24 mouse cellular contexts compared by ENCODE assay signal in the genomic region with DNA sequence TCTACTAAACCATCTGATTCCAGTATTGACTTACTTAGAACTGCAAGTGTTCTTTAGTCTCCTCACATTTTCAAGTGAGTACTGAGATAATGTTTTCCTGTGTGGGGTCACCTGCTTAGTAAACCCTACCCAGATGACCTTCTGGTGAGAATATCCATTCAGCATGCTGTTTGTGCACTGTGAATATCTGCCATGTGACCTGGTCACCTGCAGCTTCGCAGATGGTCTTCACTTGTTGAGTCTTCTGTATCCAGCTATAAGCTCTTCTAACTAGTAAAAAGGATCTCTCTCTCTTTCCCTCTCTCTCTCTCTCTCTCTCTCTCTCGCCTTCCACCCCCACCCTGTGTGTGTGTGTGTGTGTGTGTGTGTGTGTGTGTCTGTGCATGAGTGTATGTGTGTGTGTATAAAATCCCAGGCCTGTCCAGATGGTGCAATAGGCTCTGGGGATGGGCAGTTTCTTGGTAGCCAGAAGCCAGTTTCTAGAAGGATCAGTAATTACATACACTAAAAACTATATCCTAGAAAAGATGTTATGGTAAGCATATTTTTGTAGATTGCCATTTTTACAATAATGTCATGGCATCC.
"Had no signal": no experiment of that assay in that cellular context is flagged by ENCODE, and none has a peak within 500 bp of the region (broad histone marks: within the 10 kb centered on the region; RNA-seq: fewer than 3 reads in every experiment).

No protein-coding gene starts in this region.

- H3K9me3 ChIP-seq: limb, embryonic 10.5 days; limb, embryonic 13.5 days; liver, embryonic 12.5 days; liver, embryonic 15.5 days; lung, embryonic 15.5 days; megakaryocyte, embryonic 14.5 days; midbrain, embryonic 10.5 days; midbrain, embryonic 13.5 days; neural tube, embryonic 13.5 days; stomach, embryonic 15.5 days had no signal

- H3K4me1 ChIP-seq: midbrain, embryonic 13.5 days had no signal

- H3K27me3 ChIP-seq: limb, embryonic 13.5 days; liver, embryonic 12.5 days; liver, embryonic 15.5 days; lung, embryonic 15.5 days; megakaryocyte, embryonic 14.5 days; midbrain, embryonic 13.5 days; neural tube, embryonic 13.5 days; stomach, embryonic 15.5 days had no signal

- H3K27ac ChIP-seq: layer of hippocampus, adult 2 months; limb, embryonic 10.5 days; limb, embryonic 13.5 days; liver, embryonic 12.5 days; liver, embryonic 15.5 days; midbrain, embryonic 10.5 days; midbrain, embryonic 13.5 days; neural tube, embryonic 13.5 days; stomach, embryonic 15.5 days had no signal

- H3K36me3 ChIP-seq: limb, embryonic 13.5 days; lung, embryonic 15.5 days; midbrain, embryonic 13.5 days; neural tube, embryonic 13.5 days; stomach, embryonic 15.5 days had no signal

- H3K4me3 ChIP-seq: layer of hippocampus, adult 2 months; limb, embryonic 10.5 days; limb, embryonic 13.5 days; liver, embryonic 12.5 days; liver, embryonic 15.5 days; lung, embryonic 15.5 days; megakaryocyte, embryonic 14.5 days; midbrain, embryonic 10.5 days; midbrain, embryonic 13.5 days; myocyte; neural tube, embryonic 13.5 days; stomach, embryonic 15.5 days had no signal

- DNase-seq: kidney, postnatal 25 days; layer of hippocampus, adult 9-11 months; liver; lung, adult 18-20 months; lung, postnatal 10 days; lung, postnatal 36 days; retina, postnatal 1 day; right cerebral cortex, postnatal 25 days; spleen, adult 18-20 months; thymus, adult 18-20 months; thymus, postnatal 14 days; thymus, postnatal 4 days had no signal
